Mouse (Mus musculus) embryonic fibroblast, embryonic 13.5 days (primary cell): ENCODE data around the gene Megf9. TPM values are rescaled to one million over a fixed set of nuclear protein-coding genes. Genes with fewer than 3 reads are reported as not detected.

ENCODE experiments used
- H3K27ac ChIP-seq: 2 replicates; pipeline ENCODE4 v1.5.1; 2012; ENCODE audit warnings: low read length, control low read depth, inconsistent platforms; ENCODE audit not compliant: insufficient read depth
- H3K4me1 ChIP-seq: 2 replicates; pipeline ENCODE4 v1.6.1; 2011; ENCODE audit warnings: low read length; ENCODE audit not compliant: control insufficient read depth, insufficient read depth
- H3K4me3 ChIP-seq: 2 replicates; pipeline ENCODE4 v1.5.1; 2011; ENCODE audit warnings: mild to moderate bottlenecking, control low read depth, low read length; ENCODE audit not compliant: insufficient read depth
- CTCF ChIP-seq: IDR thresholded peaks from 2 replicates; pipeline ENCODE4 v1.5.1; 2011; ENCODE audit warnings: mild to moderate bottlenecking, control low read depth, low read length, moderate library complexity, borderline replicate concordance; ENCODE audit not compliant: insufficient read depth
- POLR2A ChIP-seq: IDR thresholded peaks from 2 replicates; pipeline ENCODE4 v1.6.1; 2011; ENCODE audit warnings: low read depth, mild to moderate bottlenecking, control low read depth, low read length, moderate library complexity
- polyA plus RNA-seq: library from polyadenylated mRNA; stranded (reverse); fragments of >200 nt; gene quantifications from 2 replicates; pipeline ENCODE4 v1.2.4, GENCODE M21; 2011; ENCODE audit warnings: low read depth; ENCODE audit not compliant: missing spikeins, insufficient read length

The Megf9 gene
- polyA plus RNA-seq, 1 experiment: 13.4 TPM

DNA sequence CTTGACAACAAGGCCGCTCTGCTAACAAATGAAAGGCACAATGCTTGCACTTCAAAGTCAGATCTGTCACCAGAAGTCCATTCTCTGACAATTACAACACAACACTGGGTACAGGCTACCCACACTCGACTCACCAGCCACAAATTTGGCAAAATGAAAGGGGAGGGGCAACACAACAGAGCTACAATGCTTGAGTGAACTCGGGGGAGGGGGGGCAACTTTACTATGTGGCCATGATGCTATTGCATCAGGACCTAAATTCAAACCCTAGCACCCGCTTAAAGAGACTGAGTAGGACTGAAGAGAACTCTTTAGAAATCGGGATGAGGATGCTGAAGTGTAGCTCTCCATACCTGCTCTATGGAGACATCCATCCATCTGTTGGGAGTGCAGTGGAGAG, 135.3 kb downstream of the Megf9 start:
- H3K27ac ChIP-seq: no peak overlapping the region
- no peaks in the 10 kb centered on the region for H3K4me1 ChIP-seq
- no peak for TF ChIP-seq CTCF
- no peak for TF ChIP-seq POLR2A
- H3K4me3 ChIP-seq: no peak overlapping the region

DNA sequence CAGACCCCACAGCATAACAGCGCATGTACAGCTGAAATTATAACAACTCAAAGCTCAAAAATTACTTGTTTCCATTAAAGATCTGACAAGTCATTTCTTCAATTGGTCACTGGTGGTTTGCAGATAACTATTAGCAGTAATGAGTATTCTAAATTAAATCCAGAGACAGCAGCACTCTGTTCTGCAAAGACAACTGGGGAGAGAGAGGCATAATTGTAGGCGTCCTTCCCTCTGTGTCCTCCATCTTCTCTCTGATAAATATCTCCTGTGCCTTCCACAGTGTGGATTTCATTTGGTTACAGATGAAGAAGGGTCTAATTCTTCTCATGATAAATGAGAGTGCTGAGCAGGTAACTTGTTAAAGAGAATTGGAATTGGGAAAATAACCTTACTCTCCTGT, 135.7 kb downstream of the Megf9 start:
- H3K27ac ChIP-seq: no peak overlapping the region
- no peak for TF ChIP-seq POLR2A
- no peak for TF ChIP-seq CTCF
- no peaks in the 10 kb centered on the region for H3K4me1 ChIP-seq
- no peak overlapping the region for H3K4me3 ChIP-seq

DNA sequence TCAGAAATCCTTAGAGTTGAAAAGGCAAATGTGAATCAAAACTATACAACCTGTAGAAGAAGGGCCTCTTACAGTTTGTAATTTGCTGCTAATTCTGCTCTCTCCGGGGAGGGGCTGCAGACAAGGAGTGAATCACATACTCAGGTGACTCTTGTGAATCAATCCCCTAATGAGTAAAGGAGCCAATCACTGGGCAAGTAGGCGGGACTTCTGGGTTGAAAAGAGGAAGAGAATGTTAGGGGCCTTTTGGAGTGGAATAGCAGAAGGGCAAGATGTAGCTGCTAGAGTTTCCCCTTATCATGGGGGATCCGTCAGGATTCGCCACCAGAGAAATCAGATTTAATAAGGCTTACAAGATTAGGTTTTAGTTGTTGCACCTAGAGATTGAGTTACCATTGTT, 136.7 kb downstream of the Megf9 start:
- no peak for TF ChIP-seq POLR2A
- TF ChIP-seq CTCF: no peak
- H3K4me1 ChIP-seq: no peaks in the 10 kb centered on the region
- no peak overlapping the region for H3K4me3 ChIP-seq
- H3K27ac ChIP-seq: no peak overlapping the region

GRCm38 (mm10) chr4:70396701-70397100, 138.1 kb downstream of the Megf9 start:
- Histone ChIP-seq H3K4me3 (no peak overlapping the region), H3K4me1 (no peaks in the 10 kb centered on the region), H3K27ac (no peak overlapping the region)
- TF ChIP-seq POLR2A (no peak), CTCF (no peak)

GRCm38 (mm10) chr4:70394736-70395135, 140.1 kb downstream of the Megf9 start:
- H3K4me1 ChIP-seq: no peaks in the 10 kb centered on the region
- TF ChIP-seq POLR2A (no peak), CTCF (no peak)
- no peak overlapping the region for H3K4me3 ChIP-seq
- no peak overlapping the region for H3K27ac ChIP-seq

GRCm38 (mm10) chr4:70391760-70392372, 142.9 kb downstream of the Megf9 start:
- TF ChIP-seq CTCF: no peak
- TF ChIP-seq POLR2A: no peak
- Histone ChIP-seq H3K27ac (peak overlapping the region; percentile 41; the same call in 1 of the 2 replicates), H3K4me1 (no peaks in the 10 kb centered on the region)

DNA sequence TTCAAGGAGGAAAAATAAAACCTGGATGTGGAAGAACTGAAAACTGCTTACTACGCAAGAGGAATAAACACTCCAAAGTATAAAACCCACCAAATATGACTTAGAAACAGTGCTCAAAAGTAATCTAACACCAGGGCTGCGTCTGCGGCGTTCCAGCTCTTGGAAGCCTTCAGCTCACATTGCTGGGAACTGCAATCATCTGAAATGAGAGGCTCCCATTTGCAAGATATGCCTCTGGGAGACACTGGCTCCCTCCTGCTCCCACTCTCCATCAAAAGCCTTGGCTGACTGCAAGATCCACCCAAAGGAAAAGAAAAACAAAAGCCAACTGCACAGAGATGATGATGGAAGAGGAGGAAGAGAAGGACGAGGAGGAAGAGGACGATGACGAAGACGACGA, 143.7 kb downstream of the Megf9 start:
- Histone ChIP-seq H3K4me1 (no peaks in the 10 kb centered on the region), H3K27ac (peak overlapping the region; percentile 41; the same call in 1 of the 2 replicates), H3K4me3 (no peak overlapping the region)
- TF ChIP-seq CTCF (no peak), POLR2A (no peak)

More at GRCm38 (mm10) chr4:70391760-70392372, 142.9 kb downstream of the Megf9 start:
- H3K4me3 ChIP-seq: no peak overlapping the region

GRCm38 (mm10) chr4:70386206-70386605, 148.6 kb downstream of the Megf9 start:
- TF ChIP-seq CTCF: no peak
- no peak for TF ChIP-seq POLR2A
- H3K27ac ChIP-seq: no peak overlapping the region

DNA sequence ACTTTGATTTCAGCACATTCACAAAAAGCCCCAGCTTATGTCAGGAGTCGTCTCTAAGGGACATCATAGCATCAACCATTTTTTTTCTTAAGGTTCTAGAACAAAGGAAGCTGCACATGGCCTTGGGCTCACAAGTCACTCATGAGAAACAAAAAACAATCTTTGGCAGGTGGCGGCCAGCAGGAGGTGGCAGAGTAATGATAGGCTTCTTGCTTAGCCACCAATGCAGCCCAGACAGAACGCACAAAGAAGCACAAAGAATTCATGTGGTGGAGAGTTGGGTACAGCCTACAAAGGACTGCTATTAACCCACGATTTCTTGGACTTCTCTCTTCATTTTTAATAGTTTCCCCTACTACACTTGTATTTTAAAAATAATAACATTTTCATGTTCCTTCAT, 157.4 kb downstream of the Megf9 start:
- H3K4me3 ChIP-seq: no peak overlapping the region
- no peaks in the 10 kb centered on the region for H3K4me1 ChIP-seq
- TF ChIP-seq CTCF: no peak
- no peak for TF ChIP-seq POLR2A

More at GRCm38 (mm10) chr4:70386206-70386605, 148.6 kb downstream of the Megf9 start:
- H3K4me1 ChIP-seq: no peaks in the 10 kb centered on the region
- no peak overlapping the region for H3K4me3 ChIP-seq

More for the DNA sequence above, 157.4 kb downstream of the Megf9 start:
- no peak overlapping the region for H3K27ac ChIP-seq

Other genes starting within 250 kb of the Megf9 start
- gene Cdk5rap2, start 124.6 kb downstream of the Megf9 start, polyA plus RNA-seq: 23.8 and 33.3 TPM in 2 replicates